Mouse (Mus musculus) left cerebral cortex, adult 6 months (tissue): ENCODE measurements around the gene Olfr118. TPM values are rescaled to one million over a fixed set of nuclear protein-coding genes. Genes with fewer than 3 reads are reported as not detected.

Experiments used
- long read RNA-seq, 2 experiments: library from polyadenylated mRNA; unstranded; transcript quantifications; one replicate each; pipeline ENCODE4 v2.0.0; 2019 to 2020
- polyA plus RNA-seq: library from polyadenylated mRNA; unstranded; fragments of <200 nt; fragmentation: Nextera tagmentation; gene quantifications from 2 replicates; pipeline ENCODE4 v1.2.3, GENCODE M21; 2021

The Olfr118 gene
- polyA plus RNA-seq, result not detected in 2 replicates
- long read RNA-seq, experiment 1, result 0 reads
- long read RNA-seq, experiment 2, result 0 reads

DNA sequence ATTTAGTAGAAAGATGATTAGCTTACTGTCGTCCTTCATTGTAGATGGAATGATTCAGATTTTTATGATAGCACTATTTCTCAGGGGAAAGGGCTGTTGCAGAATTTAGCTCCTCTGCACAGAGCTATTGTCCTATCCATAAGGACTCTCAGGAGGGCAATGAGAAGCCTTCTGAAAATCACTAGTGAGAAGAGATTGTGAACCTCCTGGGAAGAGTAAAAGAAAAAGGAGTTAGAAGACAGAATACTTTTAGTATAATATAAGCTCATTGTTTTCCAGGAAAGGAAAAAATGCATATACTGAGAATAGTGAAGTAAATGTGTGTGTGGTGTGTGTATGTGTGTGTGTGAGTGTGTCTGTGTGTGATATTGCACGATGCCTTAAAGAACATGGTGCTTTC lies at the start of gene Olfr118:
Olfr118 (plus strand) TSS at position 301 of the 400 bp plus-strand sequence.

DNA sequence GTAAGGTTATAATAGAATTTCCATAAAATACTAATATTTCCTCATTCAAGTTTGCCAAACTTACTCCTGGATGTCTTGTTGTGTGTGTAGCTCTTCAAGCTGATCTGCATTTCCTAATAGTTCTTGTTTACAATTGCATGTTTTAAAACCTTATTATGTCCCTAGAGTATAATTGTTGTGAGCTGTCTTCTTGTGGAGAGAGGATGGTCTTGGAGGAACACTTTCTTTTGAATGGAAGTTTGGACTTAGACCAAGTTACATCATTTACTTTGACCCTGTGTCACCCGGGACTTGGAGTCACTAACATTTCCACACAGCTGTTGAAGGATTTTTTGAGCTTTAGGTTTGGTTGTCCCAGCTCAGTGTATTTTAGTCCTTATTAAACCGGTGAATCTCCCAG lies 39.8 kb upstream of the Olfr118 start, which contains the start of the genes Olfr115 and Olfr116:
Olfr115 (minus strand) TSS at position 101 of the 400 bp plus-strand sequence.
Olfr116 (minus strand) TSS at position 191 of the 400 bp plus-strand sequence.

DNA sequence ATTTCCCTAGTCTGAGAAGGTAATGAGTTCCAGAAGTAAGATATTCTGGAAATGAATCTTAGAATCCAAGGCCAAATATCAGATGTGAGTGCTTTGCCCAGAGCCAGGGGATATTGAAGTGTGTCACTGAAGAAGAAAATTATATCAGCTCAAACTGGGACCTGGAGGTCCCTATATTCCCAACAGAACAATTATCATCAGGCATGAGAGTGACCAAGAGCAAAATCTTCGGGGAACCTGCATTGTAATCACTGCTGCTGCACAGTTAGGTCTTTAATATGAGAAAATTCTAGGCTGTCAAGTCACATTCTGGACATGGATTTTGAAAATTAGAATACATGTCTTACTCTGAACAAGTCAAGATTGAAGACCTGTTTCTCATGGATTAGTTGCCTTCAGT lies 3.1 kb upstream of the Olfr118 start, which contains the start of gene Olfr117:
Olfr117 (minus strand) TSS at position 101 of the 400 bp plus-strand sequence.

DNA sequence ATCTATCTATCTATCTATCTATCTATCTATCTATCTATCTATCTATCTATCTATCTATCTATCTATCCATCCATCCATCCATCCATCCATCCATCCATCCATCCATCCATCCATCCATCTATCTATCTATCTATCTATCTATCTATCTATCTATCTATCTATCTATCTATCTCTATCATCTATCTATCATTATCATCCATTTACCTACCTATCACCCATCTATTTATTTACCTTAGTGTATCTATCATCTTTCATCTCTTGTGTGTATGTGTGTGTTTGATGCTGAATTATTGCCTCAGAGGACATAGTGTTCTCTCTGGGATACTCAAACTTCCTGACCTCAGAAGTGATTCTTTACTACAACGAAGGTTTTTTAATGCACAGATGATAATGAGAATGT lies 29.5 kb downstream of the Olfr118 start, which contains the start of gene Olfr119:
Olfr119 (plus strand) TSS at position 301 of the 400 bp plus-strand sequence.

GRCm38 (mm10) chr17:37721508-37721907 lies 54.7 kb downstream of the Olfr118 start, which contains the start of gene Olfr120:
Gene Olfr120 (plus strand): TSS chr17:37721808.

Other genes with a start within 250 kb of the Olfr118 start
- gene Olfr108, start 221.5 kb upstream of the Olfr118 start, polyA plus RNA-seq, result not detected in 2 replicates
- not detected in 2 replicates for gene Olfr109, start 208.1 kb upstream of the Olfr118 start, polyA plus RNA-seq
- gene H2-M2, start 183.4 kb upstream of the Olfr118 start, polyA plus RNA-seq, result not detected in 2 replicates
- gene Olfr110, start 174.5 kb upstream of the Olfr118 start, polyA plus RNA-seq, result not detected in 2 replicates
- gene Olfr111, start 159.0 kb upstream of the Olfr118 start, polyA plus RNA-seq, result 0.11 TPM in 1 of 2 replicates, not detected in the other
- gene Olfr112, start 97.5 kb upstream of the Olfr118 start, polyA plus RNA-seq, result not detected in 2 replicates
- not detected in 2 replicates for gene Olfr113, start 89.3 kb upstream of the Olfr118 start, polyA plus RNA-seq
- gene Olfr114, start 74.2 kb upstream of the Olfr118 start, polyA plus RNA-seq, result not detected in 2 replicates
- not detected in 2 replicates for gene Olfr115, start 39.9 kb upstream of the Olfr118 start, polyA plus RNA-seq
- gene Olfr116, start 39.8 kb upstream of the Olfr118 start, polyA plus RNA-seq, result not detected in 2 replicates
- gene Olfr117, start 3.2 kb upstream of the Olfr118 start, polyA plus RNA-seq, result not detected in 2 replicates
- gene Olfr119, start 29.6 kb downstream of the Olfr118 start, polyA plus RNA-seq, result not detected in 2 replicates
- not detected in 2 replicates for gene Olfr120, start 54.8 kb downstream of the Olfr118 start, polyA plus RNA-seq
- gene Olfr121, start 81.9 kb downstream of the Olfr118 start, polyA plus RNA-seq, result not detected in 2 replicates
- not detected in 2 replicates for gene Olfr122, start 101.6 kb downstream of the Olfr118 start, polyA plus RNA-seq
- not detected in 2 replicates for gene Olfr123, start 126.5 kb downstream of the Olfr118 start, polyA plus RNA-seq
- not detected in 2 replicates for gene Olfr124, start 132.9 kb downstream of the Olfr118 start, polyA plus RNA-seq
- gene Olfr125, start 166.0 kb downstream of the Olfr118 start, polyA plus RNA-seq, result 0.10 TPM in 1 of 2 replicates, not detected in the other
- not detected in 2 replicates for gene Olfr126, start 180.5 kb downstream of the Olfr118 start, polyA plus RNA-seq
- gene Olfr127, start 233.4 kb downstream of the Olfr118 start, polyA plus RNA-seq, result not detected in 2 replicates